Mouse (Mus musculus) forebrain, embryonic 11.5 days (tissue): Measurements from ENCODE around the gene Sympk. TPM values are rescaled to one million over a fixed set of nuclear protein-coding genes. Genes with fewer than 3 reads are reported as not detected.

Experiments used
- ATAC-seq: fragments of 200-750 bp; cut with Nextera tagmentation; replicated peaks from 2 replicates; pipeline ENCODE4 v1.8.0; 2017; ENCODE audit warnings: moderate TSS enrichment; ENCODE audit not compliant: low FRiP score
- DNase-seq: peaks from one replicate; pipeline ENCODE4 v3.0.0-alpha.2; 2017; ENCODE audit warnings: low spot score
- H3K27ac ChIP-seq: fragments of 300-500 bp; sonication (generic); 2 replicates; pipeline ENCODE4 v1.5.1; 2014; ENCODE audit warnings: low read depth, low read length
- H3K27me3 ChIP-seq: fragments of 300-500 bp; sonication (generic); 2 replicates; pipeline ENCODE4 v1.6.1; 2014; ENCODE audit warnings: mild to moderate bottlenecking, low read length, mixed read lengths; ENCODE audit not compliant: control insufficient read depth, insufficient read depth
- H3K36me3 ChIP-seq: fragments of 300-500 bp; sonication (generic); 2 replicates; pipeline ENCODE4 v1.6.1; 2014; ENCODE audit warnings: mild to moderate bottlenecking, low read length, moderate library complexity, mixed read lengths; ENCODE audit not compliant: control insufficient read depth, insufficient read depth
- H3K4me1 ChIP-seq: fragments of 300-500 bp; sonication (generic); replicated peaks from 2 replicates; pipeline ENCODE4 v1.6.1; 2014; ENCODE audit warnings: low read length, mixed read lengths; ENCODE audit not compliant: control insufficient read depth, insufficient read depth
- H3K4me2 ChIP-seq: fragments of 300-500 bp; sonication (generic); 2 replicates; pipeline ENCODE4 v1.6.1; 2014; ENCODE audit warnings: low read depth, mild to moderate bottlenecking, low read length, moderate library complexity, mixed read lengths; ENCODE audit not compliant: severe bottlenecking
- H3K4me3 ChIP-seq: fragments of 300-500 bp; sonication (generic); 2 replicates; pipeline ENCODE4 v1.5.1; 2014; ENCODE audit warnings: low read depth, low read length
- H3K9ac ChIP-seq: fragments of 300-500 bp; sonication (generic); 2 replicates; pipeline ENCODE4 v1.6.1; 2014; ENCODE audit warnings: low read length
- H3K9me3 ChIP-seq: fragments of 300-500 bp; sonication (generic); 2 replicates; pipeline ENCODE4 v1.6.1; 2016; ENCODE audit warnings: low read length, mixed read lengths; ENCODE audit not compliant: control insufficient read depth
- WGBS: fragments of 180-500 bp; shearing (Covaris S2); extraction: QIAGEN DNeasy Blood & Tissue Kit; methylation state at CpG from one replicate; pipeline ENCODE4 v1.1.7; 2014; 5-methylcytosine and 5-hydroxymethylcytosine counted together
- polyA plus RNA-seq: library from polyadenylated mRNA; unstranded; fragments of >200 nt; fragmentation: Nextera tagmentation; extraction: Ambion mirVana; gene quantifications from 2 replicates; pipeline ENCODE4 v1.2.1, GENCODE M21; 2014

Gene Sympk
- polyA plus RNA-seq, 1 experiment from 2014 or later: 31.0 TPM

GRCm38 (mm10) chr7:19002848-19003498, 21.2 kb upstream of the Sympk start:
- Histone ChIP-seq H3K4me1 (peaks cover 22% of the 10 kb centered on the region), H3K4me2 (peak overlapping the region; percentile 67), H3K9me3 (no peaks in the 10 kb centered on the region), H3K4me3 (peak overlapping the region; percentile 30), H3K36me3 (peaks cover 5% of the 10 kb centered on the region; the same call in 1 of the 2 replicates), H3K27ac (no peak overlapping the region), H3K9ac (peak overlapping the region; percentile 73), H3K27me3 (no peaks in the 10 kb centered on the region)
- peak; percentile 65 for ATAC-seq
- WGBS: 2% methylated on average over 17 of the region's 17 CpGs
- DNase-seq: peak; percentile 80

GRCm38 (mm10) chr7:19003902-19004630, 20.1 kb upstream of the Sympk start, which contains the start of gene Irf2bp1:
TSS of gene Irf2bp1 (plus strand) at chr7:19004044.
- DNase-seq: peak; percentile 95
- under 1% methylated on average over 66 of the region's 90 CpGs for WGBS
- Histone ChIP-seq H3K27ac (peak within 1 kb of the TSS; percentile 91), H3K4me2 (peak within 1 kb of the TSS; percentile 98), H3K4me1 (peaks cover 21% of the 10 kb centered on the region), H3K9ac (peak within 1 kb of the TSS; percentile 90), H3K36me3 (peaks cover 5% of the 10 kb centered on the region; the same call in 1 of the 2 replicates), H3K4me3 (peak within 1 kb of the TSS; percentile 94), H3K27me3 (no peaks in the 10 kb centered on the region), H3K9me3 (no peaks in the 10 kb centered on the region)
- ATAC-seq: peak; percentile 75

- Histone ChIP-seq H3K4me2 (peak overlapping the region; percentile 98), H3K4me1 (peaks cover 21% of the 10 kb centered on the region), H3K36me3 (peaks cover 5% of the 10 kb centered on the region; the same call in 1 of the 2 replicates), H3K27me3 (no peaks in the 10 kb centered on the region), H3K27ac (no peak overlapping the region), H3K9ac (peak overlapping the region; percentile 90), H3K9me3 (no peaks in the 10 kb centered on the region), H3K4me3 (peak overlapping the region; percentile 94)
- WGBS: 8% methylated on average over 34 of the region's 34 CpGs
- no peak for ATAC-seq
- peak; percentile 72 for DNase-seq
These were observed 19.5 kb upstream of the Sympk start for GRCm38 (mm10) chr7:19004631-19005079.

- 83% methylated on average over 34 of the region's 34 CpGs for WGBS
- Histone ChIP-seq H3K4me1 (peaks cover 21% of the 10 kb centered on the region), H3K9ac (peak overlapping the region; percentile 29), H3K4me2 (peak overlapping the region; percentile 98), H3K27me3 (no peaks in the 10 kb centered on the region), H3K9me3 (no peaks in the 10 kb centered on the region), H3K27ac (no peak overlapping the region), H3K36me3 (peaks cover 5% of the 10 kb centered on the region; the same call in 1 of the 2 replicates), H3K4me3 (peak overlapping the region; percentile 94)
- no peak for ATAC-seq
- no peak for DNase-seq
These were observed 18.6 kb upstream of the Sympk start for GRCm38 (mm10) chr7:19005417-19006121.

GRCm38 (mm10) chr7:19006476-19006875, 17.7 kb upstream of the Sympk start:
- DNase-seq (peak; percentile 90), ATAC-seq (no peak)
- Histone ChIP-seq H3K27ac (no peak overlapping the region), H3K9me3 (no peaks in the 10 kb centered on the region), H3K9ac (no peak overlapping the region), H3K4me3 (no peak overlapping the region), H3K27me3 (no peaks in the 10 kb centered on the region), H3K4me2 (0 out of 2 replicates have a peak overlapping the region, but pooled peaks have one; percentile 21), H3K36me3 (peaks cover 5% of the 10 kb centered on the region; the same call in 1 of the 2 replicates), H3K4me1 (peaks cover 21% of the 10 kb centered on the region)
- WGBS: 7% methylated on average over 12 of the region's 12 CpGs

- Histone ChIP-seq H3K9me3 (no peaks in the 10 kb centered on the region), H3K36me3 (peaks cover 5% of the 10 kb centered on the region; the same call in 1 of the 2 replicates), H3K9ac (no peak overlapping the region), H3K4me2 (0 out of 2 replicates have a peak overlapping the region, but pooled peaks have one; percentile 21), H3K4me1 (peaks cover 23% of the 10 kb centered on the region), H3K4me3 (no peak overlapping the region), H3K27me3 (no peaks in the 10 kb centered on the region), H3K27ac (no peak overlapping the region)
- WGBS: 85% methylated on average over 13 of the region's 13 CpGs
- DNase-seq (no peak), ATAC-seq (no peak)
These were observed 16.9 kb upstream of the Sympk start for GRCm38 (mm10) chr7:19007026-19007977.

GRCm38 (mm10) chr7:19010581-19010980, 13.6 kb upstream of the Sympk start:
- no peak overlapping the region for H3K4me2 ChIP-seq
- peaks cover 11% of the 10 kb centered on the region for H3K4me1 ChIP-seq
- H3K9me3 ChIP-seq: no peaks in the 10 kb centered on the region
- peaks cover 3% of the 10 kb centered on the region; the same call in 1 of the 2 replicates for H3K36me3 ChIP-seq
- ATAC-seq (no peak), DNase-seq (no peak)
- H3K27ac ChIP-seq: no peak overlapping the region
- H3K4me3 ChIP-seq: no peak overlapping the region
- H3K27me3 ChIP-seq: no peaks in the 10 kb centered on the region
- H3K9ac ChIP-seq: no peak overlapping the region
- 73% methylated on average over 7 of the region's 7 CpGs for WGBS
